Mouse (Mus musculus) limb, embryonic 11.5 days (tissue): Measurements from ENCODE around the gene Abhd16a. TPM values are rescaled to one million over a fixed set of nuclear protein-coding genes. Genes with fewer than 3 reads are reported as not detected.

Source experiments
- ATAC-seq: fragments of 200-750 bp; cut with Nextera tagmentation; 2 replicates; pipeline ENCODE4 v1.8.0; 2017; ENCODE audit warnings: low read depth; ENCODE audit not compliant: insufficient number of reproducible peaks, low FRiP score, low TSS enrichment
- DNase-seq: peaks from one replicate; pipeline ENCODE4 v3.0.0-alpha.2; 2015; ENCODE audit warnings: low spot score
- H3K27ac ChIP-seq: fragments of 300-500 bp; sonication (generic); replicated peaks from 2 replicates; pipeline ENCODE4 v1.5.1; 2014; ENCODE audit warnings: low read depth, mild to moderate bottlenecking, low read length
- H3K27me3 ChIP-seq: fragments of 300-500 bp; sonication (generic); 2 replicates; pipeline ENCODE4 v1.6.1; 2014; ENCODE audit warnings: mild to moderate bottlenecking, low read length, mixed read lengths; ENCODE audit not compliant: control insufficient read depth, insufficient read depth
- H3K36me3 ChIP-seq: fragments of 300-500 bp; sonication (generic); 2 replicates; pipeline ENCODE4 v1.6.1; 2014; ENCODE audit warnings: mild to moderate bottlenecking, low read length, moderate library complexity, mixed read lengths; ENCODE audit not compliant: control insufficient read depth, insufficient read depth
- H3K4me1 ChIP-seq: fragments of 300-500 bp; sonication (generic); 2 replicates; pipeline ENCODE4 v1.6.1; 2014; ENCODE audit warnings: low read length, mixed read lengths; ENCODE audit not compliant: control insufficient read depth, insufficient read depth
- H3K4me2 ChIP-seq: fragments of 300-500 bp; sonication (generic); 2 replicates; pipeline ENCODE4 v1.6.1; 2014; ENCODE audit warnings: low read depth, mild to moderate bottlenecking, moderate library complexity; ENCODE audit not compliant: severe bottlenecking
- H3K4me3 ChIP-seq: fragments of 300-500 bp; sonication (generic); 2 replicates; pipeline ENCODE4 v1.5.1; 2014; ENCODE audit warnings: low read depth, low read length
- H3K9ac ChIP-seq: fragments of 300-500 bp; sonication (generic); 2 replicates; pipeline ENCODE4 v1.6.1; 2014; ENCODE audit warnings: mild to moderate bottlenecking, low read length
- H3K9me3 ChIP-seq: fragments of 300-500 bp; sonication (generic); 2 replicates; pipeline ENCODE4 v1.6.1; 2016; ENCODE audit warnings: low read length; ENCODE audit not compliant: control insufficient read depth
- WGBS: fragments of 180-500 bp; shearing (Covaris S2); extraction: QIAGEN DNeasy Blood & Tissue Kit; methylation state at CpG from one replicate; pipeline ENCODE4 v1.1.7; 2014; 5-methylcytosine and 5-hydroxymethylcytosine counted together
- polyA plus RNA-seq: library from polyadenylated mRNA; unstranded; fragments of >200 nt; fragmentation: Nextera tagmentation; extraction: Ambion mirVana; gene quantifications from 2 replicates; pipeline ENCODE4 v1.2.1, GENCODE M21; 2014

The Abhd16a gene
- polyA plus RNA-seq, 1 experiment from 2014 or later, result 46.9 TPM

DNA sequence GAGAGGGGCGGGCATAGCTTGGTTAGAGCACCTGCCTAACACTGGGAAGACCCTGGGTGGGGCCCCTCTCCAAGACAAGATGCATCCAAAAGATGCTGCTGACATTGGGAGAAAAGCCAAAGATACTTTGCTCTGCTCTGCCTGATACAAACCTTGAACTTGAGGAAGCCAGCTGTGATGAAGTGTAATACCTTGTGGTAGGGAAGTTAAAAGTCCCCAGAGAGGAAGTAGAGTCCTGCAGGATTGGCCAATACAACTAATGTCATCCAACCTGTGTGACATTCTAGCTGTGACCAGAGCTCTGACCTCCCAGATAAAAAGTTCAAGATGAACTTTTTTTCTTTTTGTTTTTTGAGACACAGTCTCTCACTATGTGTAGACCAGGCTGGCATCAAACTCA lies 36.0 kb downstream of the Abhd16a start:
- Histone ChIP-seq H3K9me3 (no peaks in the 10 kb centered on the region), H3K27ac (no peak overlapping the region), H3K9ac (no peak overlapping the region), H3K4me2 (no peak overlapping the region), H3K4me3 (no peak overlapping the region), H3K4me1 (peaks cover 16% of the 10 kb centered on the region; the same call in 1 of the 2 replicates), H3K36me3 (0 out of 2 replicates have a peak, but pooled peaks cover 3% of the 10 kb centered on the region), H3K27me3 (no peaks in the 10 kb centered on the region)
- ATAC-seq (no peak), DNase-seq (no peak)
- 90% methylated on average over 1 of the region's 1 CpGs for WGBS

DNA sequence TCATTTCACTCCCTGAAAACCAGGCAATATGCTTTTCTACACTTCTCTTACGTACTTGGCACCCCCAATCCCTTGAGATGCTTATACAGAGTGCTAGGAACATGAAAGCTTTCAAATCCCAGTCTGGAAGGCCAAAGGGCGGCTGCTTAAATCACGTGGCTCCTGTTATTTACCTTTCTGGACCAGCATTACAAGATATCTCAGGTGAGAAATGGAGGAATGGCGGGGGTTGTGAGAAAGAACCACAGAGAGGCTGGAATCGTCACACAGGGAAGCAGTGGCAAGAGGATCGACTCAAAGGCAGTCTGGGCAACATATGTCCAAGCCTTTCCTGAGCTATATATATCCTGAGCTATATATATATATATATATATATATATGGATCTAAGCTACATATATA lies 36.5 kb downstream of the Abhd16a start:
- Histone ChIP-seq H3K27me3 (no peaks in the 10 kb centered on the region), H3K4me2 (peak overlapping the region; percentile 81), H3K9ac (peak overlapping the region; percentile 84; the same call in 1 of the 2 replicates), H3K4me1 (peaks cover 12% of the 10 kb centered on the region; the same call in 1 of the 2 replicates), H3K36me3 (0 out of 2 replicates have a peak, but pooled peaks cover 3% of the 10 kb centered on the region), H3K27ac (no peak overlapping the region), H3K9me3 (no peaks in the 10 kb centered on the region), H3K4me3 (peak overlapping the region; percentile 66)
- ATAC-seq, result no peak
- no peak for DNase-seq
- 29% methylated on average over 6 of the region's 6 CpGs for WGBS

DNA sequence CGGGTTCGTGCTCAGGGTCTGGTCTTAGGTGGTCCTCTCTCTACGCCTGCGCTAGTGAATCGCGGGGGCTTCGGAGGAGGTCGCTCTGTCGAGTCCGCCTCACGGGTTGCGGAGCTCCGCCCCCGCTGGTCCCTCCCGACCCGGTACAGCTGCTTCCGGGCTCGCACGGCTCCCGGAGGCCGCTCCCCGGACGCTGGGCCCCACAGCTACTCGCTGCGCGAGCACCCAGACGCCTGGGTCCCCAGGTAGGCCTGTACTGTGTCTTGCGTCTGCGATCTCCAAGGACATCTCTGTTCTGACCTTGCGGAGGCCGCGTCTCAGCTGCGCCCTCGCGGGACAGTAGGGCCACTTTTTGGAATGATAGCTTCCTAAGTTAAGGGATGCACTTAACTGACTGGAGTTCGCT lies 37.1 kb downstream of the Abhd16a start, which contains the start of gene D17H6S53E:
TSS of gene D17H6S53E (plus strand) at position 168 of the 406 bp plus-strand sequence.
- Histone ChIP-seq H3K4me2 (peak within 1 kb of the TSS; percentile 81), H3K4me1 (peaks cover 12% of the 10 kb centered on the region; the same call in 1 of the 2 replicates), H3K4me3 (peak within 1 kb of the TSS; percentile 66), H3K9ac (peak within 1 kb of the TSS; percentile 84), H3K27me3 (no peaks in the 10 kb centered on the region), H3K27ac (peak within 1 kb of the TSS; percentile 47; the same call in 1 of the 2 replicates), H3K36me3 (0 out of 2 replicates have a peak, but pooled peaks cover 3% of the 10 kb centered on the region), H3K9me3 (no peaks in the 10 kb centered on the region)
- under 1% methylated on average over 33 of the region's 36 CpGs for WGBS
- peak; percentile 80 for DNase-seq
- 0 out of 2 replicates have a peak, but pooled peaks have one; percentile 15 for ATAC-seq

DNA sequence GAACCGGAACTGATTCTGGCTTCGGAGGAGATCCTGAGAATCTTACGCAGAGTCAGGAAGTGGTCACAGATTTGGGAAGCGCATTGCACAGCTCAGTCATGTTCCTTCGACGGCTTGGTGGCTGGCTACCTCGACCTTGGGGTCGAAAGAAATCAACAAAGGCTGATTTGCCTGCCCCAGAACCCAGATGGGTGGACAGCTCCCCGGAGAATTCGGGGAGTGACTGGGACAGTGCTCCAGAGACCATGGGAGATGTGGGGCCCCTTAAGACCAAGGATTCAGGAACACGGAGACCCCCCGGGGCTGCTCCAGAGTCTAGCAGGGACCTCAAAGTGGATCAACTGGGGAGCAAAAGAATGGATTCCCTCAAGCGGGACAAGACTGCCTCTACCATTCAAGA lies 38.0 kb downstream of the Abhd16a start:
- no peak for ATAC-seq
- Histone ChIP-seq H3K9ac (no peak overlapping the region), H3K4me3 (peak overlapping the region; percentile 66), H3K36me3 (0 out of 2 replicates have a peak, but pooled peaks cover 3% of the 10 kb centered on the region), H3K9me3 (no peaks in the 10 kb centered on the region), H3K4me1 (peaks cover 12% of the 10 kb centered on the region; the same call in 1 of the 2 replicates), H3K27ac (no peak overlapping the region), H3K27me3 (no peaks in the 10 kb centered on the region), H3K4me2 (peak overlapping the region; percentile 81)
- DNase-seq, result no peak
- WGBS, result 73% methylated on average over 13 of the region's 13 CpGs

DNA sequence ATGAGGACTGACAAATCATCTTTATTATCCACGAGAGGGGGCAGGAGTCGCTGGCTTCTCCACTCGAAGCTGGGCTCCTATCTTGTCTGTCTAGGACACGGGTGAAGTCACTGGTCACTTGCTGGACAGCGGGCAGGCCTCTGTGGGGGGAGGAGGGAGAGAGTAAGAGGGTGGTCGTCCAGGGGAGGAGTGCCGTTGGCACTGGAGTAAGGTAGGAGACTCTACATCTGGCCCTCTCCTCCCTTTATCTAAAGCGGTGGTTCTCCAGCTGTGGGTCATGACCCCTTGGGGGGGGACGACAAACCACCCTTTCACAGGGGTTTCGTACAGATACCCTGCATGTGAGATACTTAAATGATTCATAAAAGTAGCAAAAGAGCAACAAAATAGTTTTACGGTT lies 39.9 kb downstream of the Abhd16a start:
- H3K4me3 ChIP-seq, result no peak overlapping the region
- no peak overlapping the region for H3K9ac ChIP-seq

DNA sequence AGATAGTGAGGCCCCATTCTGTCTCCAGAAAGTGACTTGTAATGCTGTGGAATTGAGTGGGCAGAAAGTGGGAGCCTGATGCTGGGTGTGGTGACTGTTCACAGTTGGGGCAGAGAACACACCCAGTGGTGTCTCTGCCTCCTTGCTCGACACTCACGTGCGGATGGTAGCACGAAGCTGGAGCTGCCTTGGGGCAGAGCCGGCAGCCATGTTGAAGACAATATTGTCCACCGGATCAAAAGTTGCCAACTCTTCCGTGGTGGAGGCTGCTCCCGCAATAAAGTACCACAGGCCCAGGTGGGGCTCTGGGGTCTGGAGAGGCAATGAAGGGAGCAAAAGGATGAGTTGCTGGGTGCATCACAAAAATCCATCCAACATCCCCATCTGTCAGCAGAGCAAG lies 42.0 kb downstream of the Abhd16a start:
- H3K9me3 ChIP-seq, result no peaks in the 10 kb centered on the region
- WGBS, result 86% methylated on average over 8 of the region's 8 CpGs
- H3K4me2 ChIP-seq, result no peak overlapping the region
- no peak overlapping the region for H3K4me3 ChIP-seq
- H3K27me3 ChIP-seq, result no peaks in the 10 kb centered on the region
- H3K27ac ChIP-seq, result no peak overlapping the region
- ATAC-seq, result no peak
- H3K9ac ChIP-seq, result no peak overlapping the region
- DNase-seq, result no peak
- 0 out of 2 replicates have a peak, but pooled peaks cover 8% of the 10 kb centered on the region for H3K4me1 ChIP-seq
- no peaks in the 10 kb centered on the region for H3K36me3 ChIP-seq

More for the DNA sequence above, 39.9 kb downstream of the Abhd16a start:
- Histone ChIP-seq H3K27ac (no peak overlapping the region), H3K4me2 (no peak overlapping the region), H3K36me3 (0 out of 2 replicates have a peak, but pooled peaks cover 3% of the 10 kb centered on the region), H3K27me3 (no peaks in the 10 kb centered on the region), H3K9me3 (no peaks in the 10 kb centered on the region), H3K4me1 (peaks cover 12% of the 10 kb centered on the region; the same call in 1 of the 2 replicates)
- ATAC-seq, result no peak
- no peak for DNase-seq
- WGBS, result 78% methylated on average over 11 of the region's 11 CpGs

DNA sequence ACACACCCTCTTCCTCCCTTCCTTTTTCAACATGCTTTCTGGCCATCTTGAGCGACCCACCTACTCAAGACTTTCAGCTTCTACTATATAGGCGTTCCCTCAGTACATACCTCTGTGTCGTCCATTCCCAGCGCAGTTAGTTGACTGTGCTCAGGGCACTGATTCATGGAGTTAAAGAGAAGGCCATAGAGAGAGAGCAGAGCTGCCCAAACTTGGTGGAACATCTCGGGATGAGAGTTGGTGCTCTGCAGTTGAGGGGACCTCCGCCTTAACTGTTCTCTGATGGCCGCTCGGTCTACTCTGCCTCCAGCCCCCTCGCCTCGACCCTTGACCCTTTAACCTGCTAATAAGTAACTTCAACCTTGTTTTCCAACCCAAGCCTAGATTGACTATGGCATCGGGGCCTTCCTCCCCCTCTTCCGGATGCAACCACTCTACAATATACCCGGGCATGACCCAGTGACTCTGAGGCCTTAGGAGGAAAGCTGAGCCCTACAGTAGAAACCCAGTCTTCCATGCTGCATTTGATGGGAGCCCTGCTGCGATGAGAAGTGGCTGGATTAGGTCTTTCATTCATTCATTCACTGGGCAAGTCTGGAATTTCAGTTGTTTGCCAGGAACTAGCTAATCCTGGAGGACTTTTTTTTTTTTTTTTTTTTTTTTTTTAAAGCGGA lies 42.6 kb downstream of the Abhd16a start, which contains the start of gene Apom:
TSS of gene Apom (minus strand) at position 551 of the 674 bp plus-strand sequence.
- no peak for DNase-seq
- Histone ChIP-seq H3K9ac (no peak within 1 kb of the TSS), H3K36me3 (no peaks in the 10 kb centered on the region), H3K4me3 (no peak within 1 kb of the TSS), H3K27ac (no peak within 1 kb of the TSS), H3K4me2 (no peak within 1 kb of the TSS), H3K9me3 (no peaks in the 10 kb centered on the region), H3K4me1 (peaks cover 10% of the 10 kb centered on the region), H3K27me3 (no peaks in the 10 kb centered on the region)
- WGBS, result 84% methylated on average over 15 of the region's 15 CpGs
- ATAC-seq, result no peak

DNA sequence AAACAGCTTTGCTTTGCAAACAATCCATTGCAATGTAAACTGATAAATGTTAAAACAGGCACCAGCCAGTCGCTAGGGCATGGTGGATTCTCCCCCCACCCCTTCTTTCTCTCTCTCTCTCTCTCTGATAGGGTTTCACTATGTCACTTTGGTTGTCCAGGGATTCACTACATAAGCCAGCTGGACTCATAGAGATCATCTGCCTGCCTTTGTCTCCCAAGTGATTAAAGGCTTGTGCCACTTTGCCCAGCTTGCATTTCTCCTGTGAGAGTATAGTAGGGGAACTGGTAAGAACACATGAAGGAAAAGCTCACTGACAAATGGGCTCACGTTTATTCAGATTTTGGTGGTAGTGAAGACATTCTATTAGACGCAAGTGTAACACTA lies 43.1 kb downstream of the Abhd16a start:
- DNase-seq (no peak), ATAC-seq (no peak)
- Histone ChIP-seq H3K36me3 (no peaks in the 10 kb centered on the region), H3K9ac (no peak overlapping the region), H3K4me3 (no peak overlapping the region), H3K27ac (no peak overlapping the region), H3K9me3 (no peaks in the 10 kb centered on the region), H3K27me3 (no peaks in the 10 kb centered on the region), H3K4me2 (no peak overlapping the region), H3K4me1 (peaks cover 9% of the 10 kb centered on the region)
- 88% methylated on average over 3 of the region's 3 CpGs for WGBS
